Mouse (Mus musculus): ENCODE measurements around the gene Olfr410. TPM values are rescaled to one million over a fixed set of nuclear protein-coding genes. Genes with fewer than 3 reads are reported as not detected.

The Olfr410 gene
- polyA plus RNA-seq, 1 experiment from 2014 or later: not detected

GRCm38 (mm10) chr11:74326044-74326443 lies 11.8 kb downstream of the Olfr410 start:
- Histone ChIP-seq H3K4me1 (ENCODE audit: control insufficient read depth, low read depth, low read length) (no peaks in the 10 kb centered on the region), H3K4me2 (ENCODE audit: low read depth, low read length) (no peak overlapping the region), H3K36me3 (ENCODE audit: control insufficient read depth, insufficient read depth) (no peaks in the 10 kb centered on the region), H3K27ac (ENCODE audit: low read length) (no peak overlapping the region), H3K9ac (ENCODE audit: low read depth, low read length) (no peak overlapping the region), H3K9me3 (replicated peaks; ENCODE audit: control insufficient read depth, low read length) (no peaks in the 10 kb centered on the region), H3K4me3 (ENCODE audit: low read depth, low read length) (no peak overlapping the region), H3K27me3 (ENCODE audit: control insufficient read depth, insufficient read depth, low read depth, low read length) (no peaks in the 10 kb centered on the region)
- 35% methylated on average over 2 of the region's 2 CpGs for WGBS (ENCODE audit: insufficient replicate concordance)
- no peak for ATAC-seq (ENCODE audit: low read depth)

GRCm38 (mm10) chr11:74287256-74287655 lies 50.6 kb downstream of the Olfr410 start:
- Histone ChIP-seq H3K27ac (ENCODE audit: low read length) (no peak overlapping the region), H3K36me3 (ENCODE audit: control insufficient read depth, insufficient read depth) (no peaks in the 10 kb centered on the region), H3K4me3 (ENCODE audit: low read depth, low read length) (no peak overlapping the region), H3K4me1 (ENCODE audit: control insufficient read depth, low read depth, low read length) (no peaks in the 10 kb centered on the region), H3K9me3 (replicated peaks; ENCODE audit: control insufficient read depth, low read length) (no peaks in the 10 kb centered on the region), H3K4me2 (ENCODE audit: low read depth, low read length) (no peak overlapping the region), H3K9ac (ENCODE audit: low read depth, low read length) (no peak overlapping the region), H3K27me3 (ENCODE audit: control insufficient read depth, insufficient read depth, low read depth, low read length) (no peaks in the 10 kb centered on the region)
- ATAC-seq (ENCODE audit: low read depth): no peak
- WGBS (ENCODE audit: insufficient replicate concordance): 41% methylated on average over 2 of the region's 2 CpGs

DNA sequence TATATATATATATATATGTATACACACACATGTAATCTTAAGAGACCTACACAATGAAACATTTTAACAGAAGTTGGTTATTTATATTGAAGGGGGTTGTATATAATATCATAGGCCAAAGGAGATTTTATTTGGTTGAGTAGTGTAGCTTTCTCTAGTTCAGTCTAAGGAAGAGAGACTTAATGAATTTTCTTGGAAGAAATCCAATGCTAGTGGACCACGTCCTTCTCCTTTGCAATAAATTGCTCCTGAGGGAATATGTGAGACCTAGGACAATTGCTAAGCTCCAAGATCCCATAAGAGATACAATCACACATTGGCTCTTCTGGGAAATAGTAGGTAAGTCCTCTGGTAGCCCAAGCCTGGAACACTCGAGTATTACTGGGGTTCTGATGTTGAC lies 54.4 kb downstream of the Olfr410 start, which contains the start of gene Olfr59:
Olfr59 (plus strand) TSS at position 301 of the 400 bp plus-strand sequence.
- Histone ChIP-seq H3K4me3 (ENCODE audit: low read depth, low read length) (no peak within 1 kb of the TSS), H3K27me3 (ENCODE audit: control insufficient read depth, insufficient read depth, low read depth, low read length) (no peaks in the 10 kb centered on the region), H3K4me2 (ENCODE audit: low read depth, low read length) (no peak within 1 kb of the TSS), H3K9me3 (replicated peaks; ENCODE audit: control insufficient read depth, low read length) (no peaks in the 10 kb centered on the region; the same call in 1 of the 2 replicates), H3K9ac (ENCODE audit: low read depth, low read length) (no peak within 1 kb of the TSS), H3K27ac (ENCODE audit: low read length) (no peak within 1 kb of the TSS), H3K36me3 (ENCODE audit: control insufficient read depth, insufficient read depth) (no peaks in the 10 kb centered on the region), H3K4me1 (ENCODE audit: control insufficient read depth, low read depth, low read length) (no peaks in the 10 kb centered on the region)
- no peak for ATAC-seq (ENCODE audit: low read depth)
- WGBS (ENCODE audit: insufficient replicate concordance): 40% methylated on average over 2 of the region's 2 CpGs

Other genes with a start within 250 kb of the Olfr410 start
- gene Olfr401, start 224.3 kb downstream of the Olfr410 start, polyA plus RNA-seq (2015; fragmentation: Nextera tagmentation; extraction: Ambion mirVana): not detected in 2 replicates
- not detected in 2 replicates for gene Olfr402, start 184.5 kb downstream of the Olfr410 start, polyA plus RNA-seq (2015; fragmentation: Nextera tagmentation; extraction: Ambion mirVana)
- not detected in 2 replicates for gene Olfr403, start 151.8 kb downstream of the Olfr410 start, polyA plus RNA-seq (2015; fragmentation: Nextera tagmentation; extraction: Ambion mirVana)
- gene Olfr43, start 126.7 kb downstream of the Olfr410 start, polyA plus RNA-seq (2015; fragmentation: Nextera tagmentation; extraction: Ambion mirVana): not detected in 2 replicates
- gene Olfr406, start 78.2 kb downstream of the Olfr410 start, polyA plus RNA-seq (2015; fragmentation: Nextera tagmentation; extraction: Ambion mirVana): not detected in 2 replicates
- not detected in 2 replicates for gene Olfr59, start 54.3 kb downstream of the Olfr410 start, polyA plus RNA-seq (2015; fragmentation: Nextera tagmentation; extraction: Ambion mirVana)
- gene Olfr411, start 14.6 kb upstream of the Olfr410 start, polyA plus RNA-seq (2015; fragmentation: Nextera tagmentation; extraction: Ambion mirVana): not detected in 2 replicates
- not detected in 2 replicates for gene Olfr412, start 24.0 kb upstream of the Olfr410 start, polyA plus RNA-seq (2015; fragmentation: Nextera tagmentation; extraction: Ambion mirVana)